Mouse (Mus musculus) heart, embryonic 13.5 days (tissue): Measurements from ENCODE around the gene Zhx3. TPM values are rescaled to one million over a fixed set of nuclear protein-coding genes. Genes with fewer than 3 reads are reported as not detected.

ENCODE experiments used
- ATAC-seq: fragments of 200-750 bp; cut with Nextera tagmentation; 2 replicates; pipeline ENCODE4 v1.8.0; 2017; ENCODE audit warnings: moderate TSS enrichment; ENCODE audit not compliant: insufficient number of reproducible peaks, low FRiP score, low TSS enrichment; ENCODE audit errors: extremely low read depth
- H3K27ac ChIP-seq: fragments of 300-500 bp; sonication (generic); replicated peaks from 2 replicates; pipeline ENCODE4 v1.5.1; 2015; ENCODE audit warnings: moderate library complexity, mild to moderate bottlenecking, inconsistent platforms
- H3K27me3 ChIP-seq: fragments of 300-500 bp; sonication (generic); replicated peaks from 2 replicates; pipeline ENCODE4 v1.6.1; 2015; ENCODE audit warnings: mild to moderate bottlenecking, inconsistent platforms
- H3K36me3 ChIP-seq: fragments of 300-500 bp; sonication (generic); 2 replicates; pipeline ENCODE4 v1.6.1; 2015; ENCODE audit warnings: mild to moderate bottlenecking, inconsistent platforms
- H3K4me1 ChIP-seq: fragments of 300-500 bp; sonication (generic); 2 replicates; pipeline ENCODE4 v1.6.1; 2015; ENCODE audit warnings: inconsistent platforms
- H3K4me2 ChIP-seq: fragments of 300-500 bp; sonication (generic); 2 replicates; pipeline ENCODE4 v1.6.1; 2015; ENCODE audit warnings: inconsistent platforms, mild to moderate bottlenecking, moderate library complexity
- H3K4me3 ChIP-seq: fragments of 300-500 bp; sonication (generic); 2 replicates; pipeline ENCODE4 v1.5.1; 2015; ENCODE audit warnings: moderate library complexity, mild to moderate bottlenecking, inconsistent platforms
- H3K9ac ChIP-seq: fragments of 300-500 bp; sonication (generic); 2 replicates; pipeline ENCODE4 v1.6.1; 2015; ENCODE audit warnings: inconsistent platforms, mild to moderate bottlenecking, moderate library complexity
- H3K9me3 ChIP-seq: fragments of 300-500 bp; sonication (generic); 2 replicates; pipeline ENCODE4 v1.6.1; 2016; ENCODE audit warnings: inconsistent platforms
- WGBS: fragments of 180-500 bp; shearing (Covaris S2); methylation state at CpG from one replicate; pipeline ENCODE4 v1.1.7; 2015; ENCODE audit warnings: mixed read lengths; 5-methylcytosine and 5-hydroxymethylcytosine counted together
- polyA plus RNA-seq: library from polyadenylated mRNA; unstranded; fragments of >200 nt; fragmentation: Nextera tagmentation; extraction: Ambion mirVana; gene quantifications from 2 replicates; pipeline ENCODE4 v1.2.1, GENCODE M21; 2015

Gene Zhx3
- polyA plus RNA-seq, 1 experiment from 2014 or later, result 6.8 TPM

DNA sequence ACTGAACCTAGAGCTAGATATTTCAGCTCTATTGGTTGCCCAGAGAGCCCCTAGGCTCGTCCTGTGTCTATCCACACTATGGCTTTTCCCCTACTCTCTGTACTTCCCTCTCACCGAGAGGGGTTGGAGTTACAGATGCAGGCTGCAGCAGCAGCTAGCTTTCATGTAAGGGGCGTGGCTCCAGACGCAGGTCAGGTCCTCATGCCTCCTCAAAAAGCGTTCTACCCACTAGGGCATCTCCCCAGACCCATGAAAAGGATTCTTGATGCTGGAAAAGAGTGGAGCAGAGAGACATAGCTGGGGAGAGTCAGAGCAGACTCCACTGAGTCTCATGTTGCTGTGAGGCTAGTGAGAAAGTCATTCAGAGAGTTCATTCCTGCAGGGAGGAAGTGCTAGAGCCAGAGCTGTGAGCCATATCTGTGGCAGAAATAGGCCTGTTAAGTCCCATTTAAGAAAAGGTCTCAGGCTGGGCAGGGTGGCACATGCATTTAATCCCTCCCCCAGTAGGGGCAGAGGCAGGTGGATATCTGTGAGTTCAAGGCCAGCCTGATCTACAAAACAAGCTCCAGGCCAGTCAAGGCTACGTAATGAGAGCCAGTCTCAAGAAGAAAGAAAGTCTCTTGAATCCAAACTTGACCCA is 8.8 kb upstream of the Zhx3 start:
- ATAC-seq, result no peak
- H3K4me2 ChIP-seq, result no peak overlapping the region
- H3K27me3 ChIP-seq, result no peaks in the 10 kb centered on the region
- no peak overlapping the region for H3K4me3 ChIP-seq
- H3K27ac ChIP-seq, result no peak overlapping the region
- H3K9ac ChIP-seq, result no peak overlapping the region
- no peaks in the 10 kb centered on the region for H3K9me3 ChIP-seq
- 54% methylated on average over 6 of the region's 6 CpGs for WGBS
- H3K4me1 ChIP-seq, result peaks cover 13% of the 10 kb centered on the region
- no peaks in the 10 kb centered on the region for H3K36me3 ChIP-seq

DNA sequence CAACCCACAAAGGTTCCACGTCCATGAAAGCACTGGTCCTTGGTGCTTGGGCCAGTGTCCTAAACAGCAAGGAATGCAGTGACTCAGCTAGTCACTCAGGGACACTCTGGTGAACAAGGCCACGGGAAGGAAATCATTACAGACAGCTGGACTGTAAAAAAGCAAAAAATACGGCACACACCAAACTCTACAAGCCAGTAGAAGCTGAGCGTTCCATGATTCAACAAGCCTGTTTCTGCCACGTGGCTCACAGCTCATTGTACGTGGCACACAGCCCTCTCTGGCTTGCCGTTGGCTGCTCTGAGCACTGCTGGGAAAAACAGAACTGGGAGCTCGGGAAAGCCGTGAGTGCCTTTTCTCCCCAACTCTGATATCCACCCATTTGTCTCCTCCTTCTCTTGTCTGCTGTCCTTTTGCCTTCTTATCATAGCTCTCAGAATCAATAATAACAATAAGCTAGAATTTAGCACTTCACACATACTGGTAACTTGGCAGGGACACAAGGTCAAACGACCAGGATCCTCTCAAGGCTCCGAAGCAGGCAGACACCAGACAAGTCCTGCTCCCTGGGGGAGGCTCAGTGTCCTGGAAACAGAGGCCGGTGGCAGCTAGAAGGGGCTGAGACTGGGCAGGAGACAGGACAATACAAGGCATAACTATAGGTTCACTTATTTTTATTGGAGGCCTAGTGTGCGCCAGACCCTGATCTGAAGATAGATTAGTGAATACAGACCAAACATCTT is 7.8 kb upstream of the Zhx3 start, which contains the start of gene Lpin3:
Gene Lpin3, plus strand, starts transcription at position 218 of the 743 bp plus-strand sequence.
- peak within 1 kb of the TSS; percentile 45; the same call in 1 of the 2 replicates for H3K27ac ChIP-seq
- no peak for ATAC-seq

DNA sequence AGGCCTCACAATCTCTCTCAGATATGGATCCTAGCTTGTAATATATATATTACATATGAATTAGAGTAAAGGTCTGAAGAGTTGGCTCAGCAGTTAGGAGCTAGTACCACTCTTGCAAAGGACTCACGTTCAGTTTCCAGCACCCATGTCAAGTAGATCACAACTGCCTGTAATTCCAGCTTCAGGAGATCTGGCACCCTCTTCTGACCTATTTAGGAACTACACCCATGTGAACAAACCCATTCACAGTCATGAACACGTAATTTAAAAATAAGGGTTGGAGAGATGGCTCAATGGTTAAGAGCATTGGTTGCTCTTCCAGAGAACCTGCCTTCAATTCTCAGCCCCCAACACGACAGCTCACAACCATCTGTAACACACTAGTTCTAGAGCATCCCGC is 3.3 kb upstream of the Zhx3 start:
- WGBS, result 75% methylated on average over 4 of the region's 4 CpGs
- Histone ChIP-seq H3K27me3 (no peaks in the 10 kb centered on the region), H3K9ac (no peak overlapping the region), H3K27ac (no peak overlapping the region), H3K9me3 (peaks cover 5% of the 10 kb centered on the region; the same call in 1 of the 2 replicates), H3K36me3 (no peaks in the 10 kb centered on the region), H3K4me3 (no peak overlapping the region), H3K4me2 (no peak overlapping the region), H3K4me1 (peaks cover 19% of the 10 kb centered on the region)
- no peak for ATAC-seq

More for the DNA sequence above, 7.8 kb upstream of the Zhx3 start, which contains the start of gene Lpin3:
- H3K4me1 ChIP-seq, result peaks cover 13% of the 10 kb centered on the region
- H3K9me3 ChIP-seq, result peaks cover 5% of the 10 kb centered on the region; the same call in 1 of the 2 replicates
- H3K4me2 ChIP-seq, result no peak within 1 kb of the TSS
- 43% methylated on average over 13 of the region's 13 CpGs for WGBS
- H3K9ac ChIP-seq, result no peak within 1 kb of the TSS
- H3K4me3 ChIP-seq, result no peak within 1 kb of the TSS
- no peaks in the 10 kb centered on the region for H3K27me3 ChIP-seq
- no peaks in the 10 kb centered on the region for H3K36me3 ChIP-seq

DNA sequence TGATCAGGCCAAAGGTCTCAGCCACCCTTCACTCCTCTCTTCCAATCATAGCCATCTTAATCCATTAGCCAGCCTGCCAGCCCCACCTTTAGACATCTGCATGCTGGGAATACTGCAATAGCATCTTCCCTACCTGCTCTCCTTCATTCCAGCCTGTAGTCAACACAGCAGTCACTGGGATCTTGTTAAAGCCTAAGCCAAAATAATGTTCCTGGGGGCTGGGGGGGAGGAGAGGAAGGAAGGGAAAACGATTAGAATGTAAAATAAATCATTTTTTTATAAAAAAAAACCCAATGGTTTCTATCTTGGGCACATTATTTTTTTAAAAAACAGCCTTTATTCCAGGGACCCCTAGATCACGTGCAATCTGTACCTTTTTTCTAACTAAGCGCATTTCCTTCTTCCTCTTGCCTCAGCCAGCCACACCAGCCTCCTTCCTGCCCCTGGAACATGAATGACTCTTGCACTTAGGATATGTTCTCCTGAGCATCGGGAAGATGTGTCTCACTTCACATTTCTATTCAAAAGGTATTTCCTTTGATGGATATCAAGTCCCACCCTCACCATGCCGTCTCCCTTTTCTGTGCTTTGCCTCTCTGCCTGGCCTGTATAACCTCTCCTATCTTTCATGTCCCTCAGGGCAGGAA is 1.6 kb upstream of the Zhx3 start:
- Histone ChIP-seq H3K9ac (no peak overlapping the region), H3K36me3 (no peaks in the 10 kb centered on the region), H3K9me3 (peaks cover 5% of the 10 kb centered on the region; the same call in 1 of the 2 replicates), H3K27ac (no peak overlapping the region), H3K4me1 (peaks cover 11% of the 10 kb centered on the region), H3K27me3 (no peaks in the 10 kb centered on the region), H3K4me3 (no peak overlapping the region), H3K4me2 (no peak overlapping the region)
- no peak for ATAC-seq
- WGBS, result 76% methylated on average over 5 of the region's 5 CpGs

DNA sequence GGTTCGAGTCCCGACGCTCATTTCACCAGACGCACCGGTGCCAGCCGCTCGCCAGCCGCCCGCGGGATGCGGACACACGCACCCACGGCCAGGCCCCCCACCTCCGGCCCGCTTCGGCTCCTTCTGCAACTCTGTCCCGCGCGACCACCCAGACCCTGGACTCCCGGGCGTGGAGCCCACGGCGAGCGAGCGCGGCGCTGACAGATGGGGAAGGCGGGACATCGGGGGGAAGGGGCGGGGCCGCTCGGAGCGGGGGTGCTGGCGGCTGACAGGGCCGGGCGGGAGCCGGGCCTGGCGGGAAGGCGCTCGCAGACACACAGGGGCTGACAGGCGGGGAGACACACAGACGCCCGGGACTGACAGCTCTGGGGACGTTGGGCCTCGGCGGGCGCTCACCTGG is 403 bp downstream of the Zhx3 start:
- no peaks in the 10 kb centered on the region for H3K27me3 ChIP-seq
- peak overlapping the region; percentile 88 for H3K4me3 ChIP-seq
- H3K4me1 ChIP-seq, result peaks cover 11% of the 10 kb centered on the region
- H3K27ac ChIP-seq, result peak overlapping the region; percentile 98
- H3K36me3 ChIP-seq, result no peaks in the 10 kb centered on the region
- peak; percentile 86 for ATAC-seq
- H3K9ac ChIP-seq, result peak overlapping the region; percentile 98
- peaks cover 5% of the 10 kb centered on the region; the same call in 1 of the 2 replicates for H3K9me3 ChIP-seq
- WGBS, result under 1% methylated on average over 43 of the region's 47 CpGs
- peak overlapping the region; percentile 86 for H3K4me2 ChIP-seq

DNA sequence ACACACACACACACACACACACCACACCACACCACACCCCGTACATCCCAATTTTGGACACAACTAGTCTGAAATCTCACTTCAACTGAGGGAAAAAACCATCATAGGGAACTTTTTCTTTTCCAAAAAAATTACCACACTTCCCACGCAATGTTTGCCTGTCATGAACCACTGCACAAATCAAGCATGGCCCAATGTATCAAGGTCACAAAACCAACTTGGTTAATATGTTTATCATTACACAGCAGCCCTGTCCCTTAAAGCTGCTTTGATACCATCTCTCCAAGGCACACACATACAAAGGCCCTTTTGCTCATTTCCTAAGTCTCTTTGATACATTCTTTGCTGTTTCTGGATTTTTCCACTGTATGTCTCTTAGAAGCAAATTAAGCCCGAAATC is 1.5 kb downstream of the Zhx3 start:
- Histone ChIP-seq H3K9ac (peak overlapping the region; percentile 50; the same call in 1 of the 2 replicates), H3K4me1 (peaks cover 11% of the 10 kb centered on the region), H3K4me2 (peak overlapping the region; percentile 11; the same call in 1 of the 2 replicates), H3K4me3 (no peak overlapping the region), H3K9me3 (peaks cover 5% of the 10 kb centered on the region; the same call in 1 of the 2 replicates), H3K27me3 (no peaks in the 10 kb centered on the region), H3K27ac (no peak overlapping the region), H3K36me3 (no peaks in the 10 kb centered on the region)
- WGBS, result 95% methylated on average over 3 of the region's 3 CpGs
- ATAC-seq, result no peak

DNA sequence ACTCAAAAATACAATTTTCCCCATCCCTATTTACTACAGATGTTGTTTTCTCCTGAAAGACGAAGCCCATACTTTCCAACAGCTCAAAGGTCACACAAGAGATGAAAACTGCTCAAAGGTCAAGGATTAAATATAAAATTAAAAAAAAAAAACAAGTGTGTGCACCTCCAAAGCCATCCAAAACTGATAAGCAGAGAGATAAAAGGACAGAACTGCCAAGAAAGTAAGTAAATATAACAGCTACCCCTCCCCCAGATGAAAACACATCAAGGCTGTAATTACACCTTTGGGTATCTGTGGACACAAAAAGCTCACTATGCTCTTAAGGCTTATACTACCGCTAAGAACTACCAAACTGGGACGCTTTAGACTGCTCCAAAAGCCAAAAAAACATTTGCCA is 3.4 kb downstream of the Zhx3 start:
- Histone ChIP-seq H3K36me3 (no peaks in the 10 kb centered on the region), H3K27ac (no peak overlapping the region), H3K4me1 (peaks cover 11% of the 10 kb centered on the region), H3K9me3 (0 out of 2 replicates have a peak, but pooled peaks cover 3% of the 10 kb centered on the region), H3K27me3 (no peaks in the 10 kb centered on the region), H3K4me2 (no peak overlapping the region), H3K9ac (no peak overlapping the region), H3K4me3 (no peak overlapping the region)
- ATAC-seq, result no peak
- WGBS, result 72% methylated on average over 3 of the region's 3 CpGs

DNA sequence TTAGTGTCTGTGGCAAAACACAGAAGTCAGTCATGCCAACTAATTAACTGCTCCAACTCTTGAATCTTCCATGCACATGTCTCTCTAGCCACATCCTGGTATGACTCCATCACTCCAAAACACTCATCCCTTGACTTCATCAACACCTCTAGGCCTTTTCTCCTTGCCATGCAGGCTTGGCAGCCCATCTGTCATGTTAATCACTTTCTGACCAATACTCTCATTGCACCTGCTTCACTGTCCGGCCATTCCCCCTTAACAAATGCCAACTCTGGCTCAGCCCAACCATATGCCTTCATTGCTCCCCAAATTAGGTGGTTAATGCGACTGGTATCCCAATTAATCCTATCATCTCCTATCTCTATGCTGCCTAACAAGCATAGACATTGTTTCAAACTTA is 7.5 kb downstream of the Zhx3 start:
- ATAC-seq, result no peak
- H3K36me3 ChIP-seq, result no peaks in the 10 kb centered on the region
- WGBS, result 76% methylated on average over 2 of the region's 2 CpGs

DNA sequence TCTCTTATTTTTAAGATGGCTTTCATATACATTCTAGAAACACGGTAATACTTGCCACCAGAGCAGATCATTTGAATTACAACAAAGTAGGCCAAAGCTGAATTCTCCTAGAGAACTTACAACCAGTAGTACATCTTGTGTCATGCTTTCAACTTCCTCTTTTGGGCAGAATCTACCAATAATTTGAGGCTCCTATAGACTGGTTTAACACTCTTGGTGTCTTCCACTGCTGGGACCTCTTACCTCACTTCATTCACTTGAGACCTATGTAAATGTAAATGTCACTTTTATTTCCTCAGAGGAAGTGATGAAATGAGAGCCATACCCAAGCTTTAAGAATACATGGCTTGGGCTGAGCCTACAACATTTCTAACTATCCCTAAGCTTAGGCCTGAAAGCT is 8.7 kb downstream of the Zhx3 start:
- WGBS, result 72% methylated on average over 1 of the region's 1 CpGs
- no peaks in the 10 kb centered on the region for H3K27me3 ChIP-seq

More for the DNA sequence above, 7.5 kb downstream of the Zhx3 start:
- H3K4me3 ChIP-seq, result no peak overlapping the region
- no peak overlapping the region for H3K27ac ChIP-seq
- no peaks in the 10 kb centered on the region for H3K27me3 ChIP-seq
- H3K4me2 ChIP-seq, result no peak overlapping the region
- peaks cover 4% of the 10 kb centered on the region; the same call in 1 of the 2 replicates for H3K4me1 ChIP-seq
- no peak overlapping the region for H3K9ac ChIP-seq
- H3K9me3 ChIP-seq, result 0 out of 2 replicates have a peak, but pooled peaks cover 3% of the 10 kb centered on the region

DNA sequence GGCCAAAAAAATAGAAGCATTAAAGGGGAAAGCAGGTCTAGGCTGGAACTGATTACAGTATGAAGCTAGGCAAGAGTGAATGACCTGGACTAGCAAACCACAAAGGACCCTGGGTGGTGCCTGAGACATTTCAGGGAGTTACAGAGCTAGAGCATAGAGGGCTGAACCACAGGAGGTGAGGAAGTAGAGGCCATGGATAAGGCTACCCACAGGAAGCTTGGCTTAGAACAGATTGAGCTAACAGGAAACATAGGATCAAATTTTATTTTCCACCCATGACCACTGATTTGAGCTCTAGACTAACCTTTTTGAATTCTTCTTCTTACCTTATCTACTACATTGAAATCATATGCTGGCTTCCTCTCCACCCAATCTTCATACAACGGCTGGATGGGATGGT is 12.4 kb downstream of the Zhx3 start:
- H3K4me3 ChIP-seq, result no peak overlapping the region
- WGBS, result 57% methylated on average over 1 of the region's 1 CpGs
- H3K9me3 ChIP-seq, result 0 out of 2 replicates have a peak, but pooled peaks cover 3% of the 10 kb centered on the region
- H3K36me3 ChIP-seq, result no peaks in the 10 kb centered on the region
- ATAC-seq, result no peak
- H3K9ac ChIP-seq, result no peak overlapping the region
- H3K4me2 ChIP-seq, result no peak overlapping the region
- H3K27ac ChIP-seq, result no peak overlapping the region
- peaks cover 13% of the 10 kb centered on the region for H3K4me1 ChIP-seq
- no peaks in the 10 kb centered on the region for H3K27me3 ChIP-seq

More for the DNA sequence above, 8.7 kb downstream of the Zhx3 start:
- H3K4me2 ChIP-seq, result no peak overlapping the region
- H3K9ac ChIP-seq, result no peak overlapping the region
- H3K36me3 ChIP-seq, result no peaks in the 10 kb centered on the region
- peaks cover 4% of the 10 kb centered on the region; the same call in 1 of the 2 replicates for H3K4me1 ChIP-seq
- H3K27ac ChIP-seq, result no peak overlapping the region
- ATAC-seq, result no peak
- H3K9me3 ChIP-seq, result 0 out of 2 replicates have a peak, but pooled peaks cover 3% of the 10 kb centered on the region
- H3K4me3 ChIP-seq, result no peak overlapping the region
